Mouse (Mus musculus) neural tube, postnatal 0 days (tissue): Measurements from ENCODE around the gene Crmp1. TPM values are rescaled to one million over a fixed set of nuclear protein-coding genes. Genes with fewer than 3 reads are reported as not detected.

ENCODE experiments used
- polyA plus RNA-seq: library from polyadenylated mRNA; unstranded; fragments of >200 nt; fragmentation: Nextera tagmentation; extraction: Ambion mirVana; gene quantifications from 2 replicates; pipeline ENCODE4 v1.2.1, GENCODE M21; 2015

Gene Crmp1
- 574 and 661 TPM in 2 replicates for polyA plus RNA-seq

GRCm38 (mm10) chr5:37241651-37242151 is at the start of gene Crmp1:
Gene Crmp1, plus strand, starts transcription at chr5:37241940.

GRCm38 (mm10) chr5:37336485-37337105 is 94.9 kb downstream of the Crmp1 start, which contains the start of gene Evc:
Gene Evc, minus strand, starts transcription at chr5:37336894.

GRCm38 (mm10) chr5:37338288-37338687 is 96.5 kb downstream of the Crmp1 start, which contains the start of gene Evc2:
Gene Evc2, plus strand, starts transcription at chr5:37338499.

Other genes starting within 250 kb of the Crmp1 start
- gene Gm1043, start 156.6 kb upstream of the Crmp1 start, polyA plus RNA-seq: 1.1 and 1.5 TPM in 2 replicates
- gene Evc, start 95.0 kb downstream of the Crmp1 start, polyA plus RNA-seq: 3.3 and 5.7 TPM in 2 replicates
- 4.9 TPM in 2 replicates for gene Evc2, start 96.6 kb downstream of the Crmp1 start, polyA plus RNA-seq